8 mouse cellular contexts compared by ENCODE assay signal in the genomic region with DNA sequence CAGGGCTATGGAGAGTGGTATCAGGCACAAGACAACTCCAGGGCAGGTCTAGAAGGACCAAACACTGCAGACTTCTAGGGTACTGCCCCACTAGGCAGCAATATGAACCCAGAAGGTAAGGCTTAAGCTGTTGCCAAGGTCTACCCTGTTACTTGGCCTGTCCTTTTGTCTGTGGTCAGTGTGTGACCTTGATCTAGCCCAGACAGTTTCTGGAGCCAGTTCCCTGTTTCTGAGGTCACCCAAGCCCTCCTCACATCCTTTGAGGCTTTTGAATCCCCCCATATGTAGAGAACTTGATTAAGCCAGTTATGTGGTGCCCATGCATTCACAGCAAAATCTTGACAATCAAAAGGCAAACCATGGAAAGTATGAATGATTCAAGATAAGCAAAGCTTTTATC. TPM values are rescaled to one million over a fixed set of nuclear protein-coding genes. Genes with fewer than 3 reads are reported as not detected.
DNase-seq lines count a peak whose midpoint lies in the region; ATAC-seq and TF ChIP-seq lines count a peak whose summit lies in the region.

No protein-coding gene starts in this region.

- peak overlapping the region; percentile 93 for H3K9ac ChIP-seq in forebrain, embryonic 12.5 days
- peak overlapping the region; percentile 82 for H3K9ac ChIP-seq in liver, embryonic 12.5 days

- H3K9me3 ChIP-seq in forebrain, embryonic 12.5 days: no peaks in the 10 kb centered on the region
- H3K9me3 ChIP-seq in liver, embryonic 12.5 days (replicated peaks): no peaks in the 10 kb centered on the region

- no peak for ATAC-seq in forebrain, embryonic 12.5 days (ENCODE audit: low FRiP score)
- ATAC-seq in liver, embryonic 12.5 days: no peak

- TF ChIP-seq POLR2A in cerebellum, adult 2 months (IDR thresholded peaks at IDR 0.05; ENCODE audit: borderline replicate concordance, insufficient read depth, low read length): no peak

- H3K4me2 ChIP-seq in forebrain, embryonic 12.5 days: peak overlapping the region; percentile 75
- H3K4me2 ChIP-seq in liver, embryonic 12.5 days: peak overlapping the region; percentile 85

- peaks cover 8% of the 10 kb centered on the region; the same call in 1 of the 2 replicates for H3K36me3 ChIP-seq in forebrain, embryonic 12.5 days (replicated peaks)
- H3K36me3 ChIP-seq in liver, embryonic 12.5 days: peaks cover 36% of the 10 kb centered on the region

- TF ChIP-seq CTCF in cerebellum, adult 2 months (IDR thresholded peaks at IDR 0.05; ENCODE audit: borderline replicate concordance, insufficient read depth, low read depth, low read length): no peak

- H3K4me3 ChIP-seq in cerebellum, adult 2 months (replicated peaks; ENCODE audit: insufficient read depth, low read depth, low read length): peak overlapping the region; percentile 54
- peak overlapping the region; percentile 93 for H3K4me3 ChIP-seq in forebrain, embryonic 12.5 days (replicated peaks)
- H3K4me3 ChIP-seq in liver, embryonic 12.5 days: peak overlapping the region; percentile 77

- H3K27me3 ChIP-seq in cerebellum, adult 2 months (ENCODE audit: control insufficient read depth, insufficient read depth, low read length): no peaks in the 10 kb centered on the region
- H3K27me3 ChIP-seq in forebrain, embryonic 12.5 days: no peaks in the 10 kb centered on the region
- no peaks in the 10 kb centered on the region for H3K27me3 ChIP-seq in liver, embryonic 12.5 days (replicated peaks)

- peak overlapping the region; percentile 15; the same call in 1 of the 2 replicates for H3K27ac ChIP-seq in cerebellum, adult 2 months (ENCODE audit: insufficient read depth, low read length)
- H3K27ac ChIP-seq in forebrain, embryonic 12.5 days: no peak overlapping the region
- H3K27ac ChIP-seq in liver, embryonic 12.5 days: peak overlapping the region; percentile 84

- DNase-seq in cerebellum, adult 2 months: no peak
- DNase-seq in cerebellum, postnatal 14 days: no peak
- peak; percentile 9 for DNase-seq in 3T3-L1 (ENCODE audit: low read depth, low spot score)
- no peak for DNase-seq in embryo, embryonic 11 days
- no peak for DNase-seq in urinary bladder, postnatal 36 days (ENCODE audit: low spot score in 2 of 2)
- no peak for DNase-seq in cerebellum, adult 9-10 months

- H3K4me1 ChIP-seq in cerebellum, adult 2 months (ENCODE audit: control insufficient read depth, insufficient read depth, low read length): peaks cover 11% of the 10 kb centered on the region; the same call in 1 of the 2 replicates
- peaks cover 27% of the 10 kb centered on the region for H3K4me1 ChIP-seq in forebrain, embryonic 12.5 days
- peaks cover 46% of the 10 kb centered on the region for H3K4me1 ChIP-seq in liver, embryonic 12.5 days

RNA-seq across cellular contexts. Expression of a gene that starts 1.1 kb away (rescaled TPM):
- polyA plus RNA-seq in cerebellum, adult 2 months (2012; rRNA removed): 358 and 363 TPM in 2 replicates
- 76.5 and 78.2 TPM in 2 replicates for polyA plus RNA-seq in forebrain, embryonic 12.5 days (2016; fragmentation: Nextera tagmentation; extraction: Ambion mirVana)
- 15.6 and 15.8 TPM in 2 replicates for polyA plus RNA-seq in liver, embryonic 12.5 days (2016; fragmentation: Nextera tagmentation; extraction: Ambion mirVana)

RNA-seq across cellular contexts. Expression of a gene that starts 24.8 kb away (rescaled TPM):
- polyA plus RNA-seq in cerebellum, adult 2 months (2012; rRNA removed): 10.6 and 12.3 TPM in 2 replicates
- 304 and 312 TPM in 2 replicates for polyA plus RNA-seq in forebrain, embryonic 12.5 days (2016; fragmentation: Nextera tagmentation; extraction: Ambion mirVana)
- 112 and 114 TPM in 2 replicates for polyA plus RNA-seq in liver, embryonic 12.5 days (2016; fragmentation: Nextera tagmentation; extraction: Ambion mirVana)

RNA-seq across cellular contexts. Expression of a gene that starts 39.4 kb away (rescaled TPM):
- 99.0 and 109 TPM in 2 replicates for polyA plus RNA-seq in cerebellum, adult 2 months (2012; rRNA removed)
- polyA plus RNA-seq in forebrain, embryonic 12.5 days (2016; fragmentation: Nextera tagmentation; extraction: Ambion mirVana): 54.9 and 63.0 TPM in 2 replicates
- polyA plus RNA-seq in liver, embryonic 12.5 days (2016; fragmentation: Nextera tagmentation; extraction: Ambion mirVana): 67.9 and 68.8 TPM in 2 replicates

RNA-seq across cellular contexts. Expression of a gene that starts 40.8 kb away (rescaled TPM):
- polyA plus RNA-seq in cerebellum, adult 2 months (2012; rRNA removed): 147 and 149 TPM in 2 replicates
- 86.0 and 91.1 TPM in 2 replicates for polyA plus RNA-seq in forebrain, embryonic 12.5 days (2016; fragmentation: Nextera tagmentation; extraction: Ambion mirVana)
- polyA plus RNA-seq in liver, embryonic 12.5 days (2016; fragmentation: Nextera tagmentation; extraction: Ambion mirVana): 101 and 106 TPM in 2 replicates

RNA-seq across cellular contexts. Expression of a gene that starts 40.8 kb away (rescaled TPM):
- polyA plus RNA-seq in cerebellum, adult 2 months (2012; rRNA removed): 57.3 and 62.7 TPM in 2 replicates
- 42.7 and 44.6 TPM in 2 replicates for polyA plus RNA-seq in forebrain, embryonic 12.5 days (2016; fragmentation: Nextera tagmentation; extraction: Ambion mirVana)
- 20.3 and 21.4 TPM in 2 replicates for polyA plus RNA-seq in liver, embryonic 12.5 days (2016; fragmentation: Nextera tagmentation; extraction: Ambion mirVana)
